Mouse (Mus musculus): ENCODE data around the gene Slc12a4.

DNA sequence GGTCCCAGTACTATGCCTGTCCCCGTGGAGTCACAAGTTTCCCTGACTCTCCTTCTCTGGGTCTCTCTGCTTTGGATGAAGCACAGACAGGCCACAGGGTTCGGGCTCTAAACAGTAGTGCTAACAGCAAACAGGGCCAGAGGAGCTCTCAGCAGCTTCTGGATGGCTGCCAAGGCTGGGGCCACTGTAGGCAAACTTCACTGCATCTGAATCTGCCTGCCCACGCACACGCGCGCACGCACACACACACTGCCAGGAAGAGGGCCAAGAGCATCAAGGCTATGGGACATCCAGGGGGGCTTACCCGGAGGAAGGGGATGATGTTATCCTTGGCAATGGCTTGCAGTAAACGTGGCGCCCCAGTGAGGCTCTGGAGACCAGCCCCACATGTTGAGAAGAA lies 16.5 kb downstream of the Slc12a4 start:
- TF ChIP-seq CTCF (IDR thresholded peaks at IDR 0.05; ENCODE audit: insufficient read depth, low read depth, low read length) (no peak), POLR2A (IDR thresholded peaks at IDR 0.05; ENCODE audit: insufficient read depth, low read depth, low read length) (no peak)
